Mouse (Mus musculus): Measurements from ENCODE around the gene Setd2. TPM values are rescaled to one million over a fixed set of nuclear protein-coding genes. Genes with fewer than 3 reads are reported as not detected.

Gene Setd2
- 49.8 and 58.1 TPM in 2 replicates for polyA plus RNA-seq (2014; fragmentation: Nextera tagmentation; extraction: Ambion mirVana)

DNA sequence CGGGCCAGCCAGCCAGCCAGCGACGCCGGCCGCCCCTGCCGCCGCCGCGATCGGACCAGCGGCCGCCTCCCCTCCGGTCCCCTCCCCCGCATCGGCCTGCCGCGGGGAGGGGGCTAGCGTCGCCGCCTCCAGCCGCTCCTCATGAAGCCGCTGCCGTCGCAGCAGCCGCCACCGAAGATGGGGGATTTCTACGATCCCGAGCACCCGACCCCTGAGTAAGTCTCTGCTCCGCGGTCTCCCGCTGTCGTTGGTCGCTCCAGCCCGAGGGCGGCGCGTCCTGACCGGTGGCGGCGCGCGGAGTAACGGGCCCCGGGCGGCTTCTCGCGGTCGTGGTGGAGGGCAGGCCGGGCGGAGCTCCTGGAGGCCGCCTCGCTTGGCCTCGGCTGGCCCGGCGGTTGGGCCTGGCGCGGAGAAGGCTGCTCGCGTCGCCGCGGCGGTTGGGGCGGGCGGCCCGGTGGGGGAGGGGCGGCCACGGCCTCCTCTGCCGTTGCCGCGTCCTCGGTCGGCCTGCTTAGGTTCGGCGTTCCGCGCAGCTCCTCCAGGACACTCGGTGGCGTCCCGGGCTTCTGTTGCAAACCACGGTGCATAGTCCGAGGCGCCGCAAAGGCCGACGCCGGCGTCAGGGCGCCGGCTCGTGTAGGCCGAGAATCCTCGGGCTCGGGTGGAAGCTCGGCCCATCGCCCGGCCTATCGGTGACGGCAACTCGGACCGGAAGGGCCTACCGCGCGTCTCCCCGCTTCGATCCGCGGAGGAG is at the start of gene Setd2:
TSS of gene Setd2 (plus strand) at position 60 of the 754 bp plus-strand sequence.
- Histone ChIP-seq H3K4me1 (ENCODE audit: control insufficient read depth, insufficient read depth, low read length) (peaks cover 28% of the 10 kb centered on the region), H3K4me3 (replicated peaks; ENCODE audit: low read depth, low read length) (peak within 1 kb of the TSS; percentile 100), H3K9ac (replicated peaks; ENCODE audit: low read length) (peak within 1 kb of the TSS; percentile 99), H3K27ac (replicated peaks; ENCODE audit: low read depth, low read length) (peak within 1 kb of the TSS; percentile 99), H3K36me3 (ENCODE audit: control insufficient read depth, insufficient read depth, low read length) (no peaks in the 10 kb centered on the region), H3K9me3 (ENCODE audit: control insufficient read depth, low read length) (no peaks in the 10 kb centered on the region), H3K4me2 (ENCODE audit: low read length) (peak within 1 kb of the TSS; percentile 71), H3K27me3 (ENCODE audit: control insufficient read depth, insufficient read depth, low read length) (no peaks in the 10 kb centered on the region)
- under 1% methylated on average over 95 of the region's 109 CpGs for WGBS
- DNase-seq (peak; percentile 80), ATAC-seq (ENCODE audit: low FRiP score, low TSS enrichment) (peak; percentile 73)

DNA sequence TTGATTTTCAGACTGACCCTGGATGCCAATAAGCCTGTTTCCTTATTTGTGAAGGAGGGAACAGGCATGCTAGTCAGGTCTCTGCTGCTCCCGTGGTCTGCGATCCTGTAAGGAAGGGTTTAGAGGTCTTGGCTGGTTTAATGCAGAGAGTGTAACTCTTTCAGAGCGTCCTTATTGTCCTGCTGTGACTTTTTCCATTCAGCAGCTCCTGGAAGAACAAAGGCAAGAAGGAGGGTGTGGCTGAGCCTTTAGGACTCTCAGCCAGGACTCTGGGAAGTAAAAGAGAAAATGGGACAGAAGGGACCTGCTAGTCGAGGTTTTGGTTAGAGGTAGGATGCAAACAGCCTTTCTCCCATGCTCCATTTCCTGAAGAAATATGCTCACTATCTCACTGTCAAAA is 43.6 kb upstream of the Setd2 start:
- H3K9ac ChIP-seq (replicated peaks; ENCODE audit: low read length), result no peak overlapping the region
- no peaks in the 10 kb centered on the region for H3K27me3 ChIP-seq (ENCODE audit: control insufficient read depth, insufficient read depth, low read length)
- no peaks in the 10 kb centered on the region; the same call in 1 of the 2 replicates for H3K9me3 ChIP-seq (ENCODE audit: control insufficient read depth, low read length)
- no peaks in the 10 kb centered on the region for H3K4me1 ChIP-seq (ENCODE audit: control insufficient read depth, insufficient read depth, low read length)
- no peak overlapping the region for H3K27ac ChIP-seq (replicated peaks; ENCODE audit: low read depth, low read length)
- H3K36me3 ChIP-seq (ENCODE audit: control insufficient read depth, insufficient read depth, low read length), result no peaks in the 10 kb centered on the region
- WGBS, result 22% methylated on average over 4 of the region's 4 CpGs
- DNase-seq (no peak), ATAC-seq (ENCODE audit: low FRiP score, low TSS enrichment) (no peak)
- no peak overlapping the region for H3K4me3 ChIP-seq (replicated peaks; ENCODE audit: low read depth, low read length)
- H3K4me2 ChIP-seq (ENCODE audit: low read length), result no peak overlapping the region

DNA sequence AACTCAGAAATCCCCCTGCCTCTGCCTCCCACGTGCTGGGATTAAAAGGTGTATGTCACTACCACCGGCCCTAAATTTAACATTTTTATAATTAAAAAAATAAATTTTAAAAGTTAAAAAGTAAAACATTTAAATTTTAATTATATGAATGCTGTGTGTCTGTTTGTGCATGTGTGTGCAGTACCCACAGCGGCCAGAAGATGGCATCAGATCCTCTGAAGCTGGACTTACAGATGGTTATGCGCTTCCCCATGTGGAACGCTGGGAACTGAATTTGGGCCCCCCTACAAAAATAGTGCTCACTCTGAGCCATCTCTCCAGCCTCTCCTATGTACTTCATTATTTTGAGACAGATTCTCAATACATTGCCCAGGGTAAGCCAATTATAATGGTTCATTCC is 41.5 kb upstream of the Setd2 start:
- DNase-seq (no peak), ATAC-seq (ENCODE audit: low FRiP score, low TSS enrichment) (no peak)
- no peaks in the 10 kb centered on the region for H3K36me3 ChIP-seq (ENCODE audit: control insufficient read depth, insufficient read depth, low read length)
- no peaks in the 10 kb centered on the region for H3K4me1 ChIP-seq (ENCODE audit: control insufficient read depth, insufficient read depth, low read length)
- no peak overlapping the region for H3K27ac ChIP-seq (replicated peaks; ENCODE audit: low read depth, low read length)
- no peak overlapping the region for H3K4me2 ChIP-seq (ENCODE audit: low read length)
- 60% methylated on average over 5 of the region's 5 CpGs for WGBS
- no peak overlapping the region for H3K9ac ChIP-seq (replicated peaks; ENCODE audit: low read length)
- H3K9me3 ChIP-seq (ENCODE audit: control insufficient read depth, low read length), result no peaks in the 10 kb centered on the region; the same call in 1 of the 2 replicates
- no peak overlapping the region for H3K4me3 ChIP-seq (replicated peaks; ENCODE audit: low read depth, low read length)
- no peaks in the 10 kb centered on the region for H3K27me3 ChIP-seq (ENCODE audit: control insufficient read depth, insufficient read depth, low read length)

DNA sequence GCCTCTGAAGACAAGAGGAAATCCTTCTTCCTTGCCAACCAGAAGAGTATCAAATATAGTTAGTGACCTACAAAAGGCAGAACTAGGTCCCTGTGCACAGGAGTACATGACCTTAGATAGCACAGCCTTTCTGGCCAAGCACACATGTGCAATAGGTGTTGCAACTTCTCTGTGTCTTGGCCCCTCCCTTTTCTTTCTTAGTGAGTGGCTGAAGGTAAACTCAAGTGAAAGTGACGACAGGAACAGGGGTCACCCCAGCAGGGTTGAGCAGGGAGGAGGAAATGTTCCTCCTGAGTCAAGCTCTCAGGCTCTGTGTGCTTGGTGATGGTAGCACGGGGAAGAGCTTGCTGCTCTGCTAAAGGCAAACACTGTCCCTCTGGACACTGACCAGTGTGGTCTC is 6.7 kb upstream of the Setd2 start:
- DNase-seq (no peak), ATAC-seq (ENCODE audit: low FRiP score, low TSS enrichment) (no peak)
- H3K4me1 ChIP-seq (ENCODE audit: control insufficient read depth, insufficient read depth, low read length), result peaks cover 1% of the 10 kb centered on the region; the same call in 1 of the 2 replicates
- H3K9ac ChIP-seq (replicated peaks; ENCODE audit: low read length), result no peak overlapping the region
- H3K4me3 ChIP-seq (replicated peaks; ENCODE audit: low read depth, low read length), result no peak overlapping the region
- no peaks in the 10 kb centered on the region for H3K9me3 ChIP-seq (ENCODE audit: control insufficient read depth, low read length)
- H3K36me3 ChIP-seq (ENCODE audit: control insufficient read depth, insufficient read depth, low read length), result no peaks in the 10 kb centered on the region
- no peak overlapping the region for H3K4me2 ChIP-seq (ENCODE audit: low read length)
- WGBS, result 57% methylated on average over 2 of the region's 2 CpGs
- no peak overlapping the region for H3K27ac ChIP-seq (replicated peaks; ENCODE audit: low read depth, low read length)
- H3K27me3 ChIP-seq (ENCODE audit: control insufficient read depth, insufficient read depth, low read length), result no peaks in the 10 kb centered on the region

DNA sequence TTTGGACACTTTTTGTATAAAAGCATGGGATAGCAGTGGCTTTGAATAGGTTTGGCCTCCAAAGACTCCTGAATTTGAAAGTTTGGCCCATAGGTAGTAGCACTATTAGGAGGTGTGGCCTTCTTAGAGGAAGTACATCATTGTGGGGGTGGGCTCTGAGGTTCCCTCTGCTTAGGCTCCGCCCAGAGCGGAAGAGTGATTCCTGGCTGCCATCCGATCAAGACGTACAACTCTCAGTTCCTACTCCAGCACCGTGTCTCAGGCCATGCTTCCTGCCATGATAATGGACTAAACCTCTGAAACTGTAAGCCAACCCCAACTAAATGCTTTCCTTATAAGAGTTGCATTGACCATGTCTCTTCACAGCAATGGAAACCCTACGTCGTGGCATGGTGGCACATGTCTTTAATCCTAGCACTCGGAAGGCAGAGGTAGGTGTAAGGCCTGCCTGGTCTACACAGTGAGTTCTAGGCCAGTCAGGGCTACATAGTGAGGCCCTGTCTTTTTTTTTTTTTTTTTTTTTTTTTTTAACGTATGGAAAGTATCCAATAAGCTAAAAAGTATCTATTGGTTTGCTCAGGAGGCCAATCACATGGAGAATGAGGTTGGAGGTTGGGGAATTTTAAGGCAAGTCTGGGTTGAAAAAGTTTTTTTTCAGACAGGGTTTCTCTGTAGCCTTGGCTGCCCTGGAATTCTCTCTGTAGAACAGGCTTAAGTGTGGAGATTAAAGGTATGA is 3.2 kb upstream of the Setd2 start:
- 41% methylated on average over 9 of the region's 9 CpGs for WGBS

DNA sequence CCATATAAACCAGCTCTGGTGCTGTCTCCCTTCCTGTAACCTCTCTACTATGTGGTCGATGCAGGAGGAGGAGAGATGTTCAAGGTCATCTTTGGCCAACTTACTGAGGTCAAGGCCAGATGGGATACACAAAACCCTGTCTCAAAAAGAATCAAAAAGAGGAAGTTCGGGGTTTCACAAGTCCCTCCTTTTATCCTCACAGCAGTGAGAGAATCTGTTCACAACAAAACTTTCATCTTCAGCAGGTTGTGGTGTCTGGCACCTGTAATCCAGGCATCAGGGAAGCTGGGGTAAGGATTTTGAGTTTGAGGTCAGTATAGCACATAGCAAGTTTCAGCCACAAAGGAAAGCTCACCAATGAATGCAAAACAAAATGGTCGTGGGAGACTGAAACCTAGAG is 1.7 kb upstream of the Setd2 start:
- H3K9ac ChIP-seq (replicated peaks; ENCODE audit: low read length), result no peak overlapping the region
- no peaks in the 10 kb centered on the region for H3K36me3 ChIP-seq (ENCODE audit: control insufficient read depth, insufficient read depth, low read length)
- no peak overlapping the region for H3K27ac ChIP-seq (replicated peaks; ENCODE audit: low read depth, low read length)
- DNase-seq, result no peak
- 74% methylated on average over 3 of the region's 3 CpGs for WGBS
- H3K9me3 ChIP-seq (ENCODE audit: control insufficient read depth, low read length), result no peaks in the 10 kb centered on the region
- ATAC-seq (ENCODE audit: low FRiP score, low TSS enrichment), result no peak
- H3K4me2 ChIP-seq (ENCODE audit: low read length), result peak overlapping the region; percentile 57; the same call in 1 of the 2 replicates
- H3K4me1 ChIP-seq (ENCODE audit: control insufficient read depth, insufficient read depth, low read length), result peaks cover 28% of the 10 kb centered on the region
- H3K27me3 ChIP-seq (ENCODE audit: control insufficient read depth, insufficient read depth, low read length), result no peaks in the 10 kb centered on the region
- no peak overlapping the region for H3K4me3 ChIP-seq (replicated peaks; ENCODE audit: low read depth, low read length)

More for the DNA sequence above, 3.2 kb upstream of the Setd2 start:
- no peaks in the 10 kb centered on the region for H3K9me3 ChIP-seq (ENCODE audit: control insufficient read depth, low read length)
- no peak overlapping the region for H3K27ac ChIP-seq (replicated peaks; ENCODE audit: low read depth, low read length)
- H3K9ac ChIP-seq (replicated peaks; ENCODE audit: low read length), result no peak overlapping the region
- DNase-seq (no peak), ATAC-seq (ENCODE audit: low FRiP score, low TSS enrichment) (no peak)
- no peak overlapping the region for H3K4me2 ChIP-seq (ENCODE audit: low read length)
- peaks cover 13% of the 10 kb centered on the region for H3K4me1 ChIP-seq (ENCODE audit: control insufficient read depth, insufficient read depth, low read length)
- H3K27me3 ChIP-seq (ENCODE audit: control insufficient read depth, insufficient read depth, low read length), result no peaks in the 10 kb centered on the region
- H3K36me3 ChIP-seq (ENCODE audit: control insufficient read depth, insufficient read depth, low read length), result no peaks in the 10 kb centered on the region
- H3K4me3 ChIP-seq (replicated peaks; ENCODE audit: low read depth, low read length), result no peak overlapping the region

DNA sequence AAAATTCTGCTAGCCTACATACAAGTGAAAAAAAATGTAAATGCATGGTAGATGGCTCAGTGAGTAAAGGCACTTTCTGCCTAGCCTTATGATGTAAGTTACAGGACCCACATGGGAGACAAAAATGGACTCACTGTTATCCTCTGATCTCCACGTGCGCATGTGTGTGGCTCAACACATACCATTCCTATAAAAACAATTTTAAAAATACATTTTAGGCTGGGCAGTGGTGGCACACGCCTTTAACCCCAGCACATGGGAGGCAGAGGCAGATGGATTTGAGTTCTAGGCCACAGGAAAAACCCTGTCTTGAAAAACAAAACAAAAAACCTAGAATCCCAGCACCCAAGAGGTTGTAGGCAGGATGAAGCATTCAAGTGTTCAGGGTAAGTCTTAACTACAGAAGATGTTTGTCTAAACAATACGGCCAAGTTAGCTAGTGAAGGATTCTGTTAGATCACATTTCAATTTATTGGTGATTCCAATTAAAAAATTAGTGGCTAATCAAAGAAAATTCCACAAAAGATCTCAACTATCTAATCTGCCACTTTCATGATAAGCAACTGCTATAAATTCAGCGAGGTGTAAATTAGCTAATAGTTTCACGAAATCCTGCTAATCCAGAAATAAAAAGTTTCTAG is 1.1 kb upstream of the Setd2 start:
- peak overlapping the region; percentile 100 for H3K4me3 ChIP-seq (replicated peaks; ENCODE audit: low read depth, low read length)
- H3K9ac ChIP-seq (replicated peaks; ENCODE audit: low read length), result peak overlapping the region; percentile 99; the same call in 1 of the 2 replicates
- DNase-seq (peak; percentile 30), ATAC-seq (ENCODE audit: low FRiP score, low TSS enrichment) (no peak)
- 28% methylated on average over 6 of the region's 6 CpGs for WGBS
- peak overlapping the region; percentile 99; the same call in 1 of the 2 replicates for H3K27ac ChIP-seq (replicated peaks; ENCODE audit: low read depth, low read length)
- H3K4me1 ChIP-seq (ENCODE audit: control insufficient read depth, insufficient read depth, low read length), result peaks cover 28% of the 10 kb centered on the region
- H3K4me2 ChIP-seq (ENCODE audit: low read length), result peak overlapping the region; percentile 57
- no peaks in the 10 kb centered on the region for H3K9me3 ChIP-seq (ENCODE audit: control insufficient read depth, low read length)
- H3K36me3 ChIP-seq (ENCODE audit: control insufficient read depth, insufficient read depth, low read length), result no peaks in the 10 kb centered on the region
- no peaks in the 10 kb centered on the region for H3K27me3 ChIP-seq (ENCODE audit: control insufficient read depth, insufficient read depth, low read length)

DNA sequence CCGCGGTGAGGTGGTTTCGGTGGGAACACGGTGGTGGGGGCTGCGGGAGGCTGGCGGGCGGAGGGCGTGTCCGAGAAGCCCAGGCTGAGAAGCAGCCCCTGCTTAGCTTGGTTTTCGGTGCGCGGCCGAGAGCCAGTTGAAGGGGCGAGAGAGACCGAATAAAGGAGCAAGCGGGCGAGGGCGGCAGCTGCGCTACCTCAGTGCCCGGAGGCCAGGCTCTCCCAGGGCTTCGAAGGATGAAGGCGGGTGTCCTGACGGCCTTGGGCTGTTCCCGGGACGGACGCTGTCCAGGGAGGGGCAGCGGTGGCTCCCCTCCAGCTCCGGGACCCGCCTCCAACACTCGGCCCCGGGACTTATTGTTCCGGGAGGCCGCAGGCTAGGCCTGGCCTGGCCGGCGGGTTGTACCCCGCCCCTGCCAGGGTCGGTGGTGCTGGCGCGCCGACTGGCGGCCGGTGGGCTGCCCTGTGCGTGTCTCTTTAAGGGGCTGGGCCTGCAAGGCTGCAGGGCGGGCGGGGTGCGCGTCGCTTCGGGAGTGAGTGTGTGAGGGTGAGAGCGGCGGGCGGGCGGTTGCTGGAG is 395 bp upstream of the Setd2 start:
- WGBS, result under 1% methylated on average over 50 of the region's 53 CpGs
- peak; percentile 99 for ATAC-seq (ENCODE audit: low FRiP score, low TSS enrichment)
- Histone ChIP-seq H3K9me3 (ENCODE audit: control insufficient read depth, low read length) (no peaks in the 10 kb centered on the region), H3K4me3 (replicated peaks; ENCODE audit: low read depth, low read length) (peak overlapping the region; percentile 100), H3K27ac (replicated peaks; ENCODE audit: low read depth, low read length) (peak overlapping the region; percentile 99), H3K4me1 (ENCODE audit: control insufficient read depth, insufficient read depth, low read length) (peaks cover 28% of the 10 kb centered on the region), H3K9ac (replicated peaks; ENCODE audit: low read length) (peak overlapping the region; percentile 99), H3K36me3 (ENCODE audit: control insufficient read depth, insufficient read depth, low read length) (no peaks in the 10 kb centered on the region), H3K4me2 (ENCODE audit: low read length) (peak overlapping the region; percentile 57), H3K27me3 (ENCODE audit: control insufficient read depth, insufficient read depth, low read length) (no peaks in the 10 kb centered on the region)
- peak; percentile 97 for DNase-seq

All from midbrain, embryonic 14.5 days (tissue).